Mouse (Mus musculus) liver, embryonic 14.5 days (tissue): ENCODE measurements around the gene Slc22a1. TPM values are rescaled to one million over a fixed set of nuclear protein-coding genes. Genes with fewer than 3 reads are reported as not detected.

Source experiments
- ATAC-seq: fragments of 200-750 bp; cut with Nextera tagmentation; 2 replicates; pipeline ENCODE4 v1.8.0; 2017; ENCODE audit warnings: moderate number of reproducible peaks, mild to moderate bottlenecking, moderate library complexity; ENCODE audit not compliant: insufficient read depth
- DNase-seq, 3 experiments: peaks; one replicate each; pipeline ENCODE4 v3.0.0-alpha.2; 2012 to 2013; ENCODE audit warnings: low read depth in 3 of 3, low spot score in 3 of 3
- H3K27ac ChIP-seq: fragments of 300-500 bp; sonication (generic); 2 replicates; pipeline ENCODE4 v1.5.1; 2014; ENCODE audit warnings: moderate library complexity, mild to moderate bottlenecking, control low read depth, inconsistent platforms
- H3K27me3 ChIP-seq: fragments of 300-500 bp; sonication (generic); 2 replicates; pipeline ENCODE4 v1.6.1; 2014; ENCODE audit warnings: mild to moderate bottlenecking, low read length, moderate library complexity; ENCODE audit not compliant: control insufficient read depth, insufficient read depth
- H3K36me3 ChIP-seq: fragments of 300-500 bp; sonication (generic); replicated peaks from 2 replicates; pipeline ENCODE4 v1.6.1; 2014; ENCODE audit warnings: low read depth; ENCODE audit not compliant: control insufficient read depth, insufficient read depth
- H3K4me1 ChIP-seq, 2 experiments: fragments of 200-500 bp in 1 of 2; fragments of 300-500 bp in 1 of 2; sonication (generic) in 1 of 2; replicated peaks; 2 replicates each; pipeline ENCODE4 v1.6.1; 2012 to 2014; ENCODE audit warnings: antibody characterized with exemption in 1 of 2, inconsistent platforms in 1 of 2, low read length in 1 of 2; ENCODE audit not compliant: control insufficient read depth in 2 of 2, insufficient read depth in 2 of 2
- H3K4me2 ChIP-seq: fragments of 300-500 bp; sonication (generic); 2 replicates; pipeline ENCODE4 v1.6.1; 2014; ENCODE audit warnings: low read depth, mild to moderate bottlenecking, control low read depth, moderate library complexity
- H3K4me3 ChIP-seq, 2 experiments: fragments of 200-500 bp in 1 of 2; fragments of 300-500 bp in 1 of 2; sonication (generic) in 1 of 2; 2 replicates each; pipeline ENCODE4 v1.5.1; 2012 to 2014; ENCODE audit warnings: low read depth in 2 of 2, low read length in 2 of 2, mild to moderate bottlenecking in 2 of 2, control low read depth in 1 of 2, inconsistent platforms in 1 of 2, moderate library complexity in 1 of 2; ENCODE audit not compliant: insufficient read depth in 1 of 2
- H3K9ac ChIP-seq: fragments of 300-500 bp; sonication (generic); replicated peaks from 2 replicates; pipeline ENCODE4 v1.6.1; 2014; ENCODE audit warnings: mild to moderate bottlenecking, control low read depth, moderate library complexity
- H3K9me3 ChIP-seq: fragments of 300-500 bp; sonication (generic); 2 replicates; pipeline ENCODE4 v1.6.1; 2016; ENCODE audit warnings: low read length, mixed read lengths; ENCODE audit not compliant: control insufficient read depth
- CTCF ChIP-seq: IDR thresholded peaks from 2 replicates; pipeline ENCODE4 v1.5.1; 2016; ENCODE audit warnings: antibody characterized with exemption, low read depth, control low read depth
- EP300 ChIP-seq: IDR thresholded peaks from 2 replicates; pipeline ENCODE4 v1.6.1; 2016; ENCODE audit warnings: antibody characterized with exemption, low read depth
- WGBS: fragments of 180-500 bp; shearing (Covaris S2); extraction: QIAGEN DNeasy Blood & Tissue Kit; methylation state at CpG from one replicate; pipeline ENCODE4 v1.1.7; 2014; ENCODE audit not compliant: insufficient replicate concordance; 5-methylcytosine and 5-hydroxymethylcytosine counted together
- polyA plus RNA-seq, 2 experiments: library from polyadenylated mRNA; depleted of rRNA in 1 of 2; stranded (reverse) in 1 of 2; unstranded in 1 of 2; fragments of >200 nt; fragmentation: Nextera tagmentation in 1 of 2; extraction: Ambion mirVana in 1 of 2; gene quantifications; 2 replicates each; pipeline versions ENCODE4 v1.2.1 to v1.2.3; 2012 to 2014

Gene Slc22a1
- polyA plus RNA-seq, 2 experiments: 0.11 TPM; not detected in 1

- no peaks in the 10 kb centered on the region for H3K9me3 ChIP-seq
- no peak for ATAC-seq
- H3K4me1 ChIP-seq: no peaks in the 10 kb centered on the region
- H3K4me2 ChIP-seq: no peak overlapping the region
- no peak overlapping the region for H3K9ac ChIP-seq
- H3K27ac ChIP-seq: no peak overlapping the region
- WGBS: 14% methylated on average over 1 of the region's 1 CpGs
- no peak for DNase-seq
- H3K27me3 ChIP-seq: no peaks in the 10 kb centered on the region
- H3K4me3 ChIP-seq: no peak overlapping the region
- no peaks in the 10 kb centered on the region for H3K36me3 ChIP-seq
- TF ChIP-seq CTCF (no peak), EP300 (no peak)
Observed at GRCm38 (mm10) chr17:12606634-12607033, 69.0 kb downstream of the Slc22a1 start.

Other genes starting within 250 kb of the Slc22a1 start
- gene Slc22a3, start 168.1 kb downstream of the Slc22a1 start, polyA plus RNA-seq (2012; rRNA removed): 0.53 and 0.97 TPM in 2 replicates
- gene Slc22a3, start 168.1 kb downstream of the Slc22a1 start, polyA plus RNA-seq (2014; fragmentation: Nextera tagmentation; extraction: Ambion mirVana): 0.56 and 0.78 TPM in 2 replicates
- gene Slc22a2, start 91.7 kb downstream of the Slc22a1 start, polyA plus RNA-seq (2012; rRNA removed): 0.03 TPM in 1 of 2 replicates, not detected in the other
- not detected in 2 replicates for gene Slc22a2, start 91.7 kb downstream of the Slc22a1 start, polyA plus RNA-seq (2014; fragmentation: Nextera tagmentation; extraction: Ambion mirVana)
- gene Igf2r, start 93.8 kb upstream of the Slc22a1 start, polyA plus RNA-seq (2012; rRNA removed): 9.5 and 12.6 TPM in 2 replicates
- 12.8 and 14.8 TPM in 2 replicates for gene Igf2r, start 93.8 kb upstream of the Slc22a1 start, polyA plus RNA-seq (2014; fragmentation: Nextera tagmentation; extraction: Ambion mirVana)
- 0.08 and 0.16 TPM in 2 replicates for gene Mas1, start 192.3 kb upstream of the Slc22a1 start, polyA plus RNA-seq (2012; rRNA removed)
- not detected in 2 replicates for gene Mas1, start 192.3 kb upstream of the Slc22a1 start, polyA plus RNA-seq (2014; fragmentation: Nextera tagmentation; extraction: Ambion mirVana)
- not detected in 2 replicates for gene Mrgprh, start 200.2 kb upstream of the Slc22a1 start, polyA plus RNA-seq (2012; rRNA removed)
- gene Mrgprh, start 200.2 kb upstream of the Slc22a1 start, polyA plus RNA-seq (2014; fragmentation: Nextera tagmentation; extraction: Ambion mirVana): not detected in 2 replicates
- gene Pnldc1, start 234.4 kb upstream of the Slc22a1 start, polyA plus RNA-seq (2012; rRNA removed): 0.38 and 0.44 TPM in 2 replicates
- 0.15 and 0.50 TPM in 2 replicates for gene Pnldc1, start 234.4 kb upstream of the Slc22a1 start, polyA plus RNA-seq (2014; fragmentation: Nextera tagmentation; extraction: Ambion mirVana)
- 68.1 and 110 TPM in 2 replicates for gene Tcp1, start 239.9 kb upstream of the Slc22a1 start, polyA plus RNA-seq (2012; rRNA removed)
- 249 and 251 TPM in 2 replicates for gene Tcp1, start 239.9 kb upstream of the Slc22a1 start, polyA plus RNA-seq (2014; fragmentation: Nextera tagmentation; extraction: Ambion mirVana)
- 45.5 and 55.4 TPM in 2 replicates for gene Mrpl18, start 240.5 kb upstream of the Slc22a1 start, polyA plus RNA-seq (2012; rRNA removed)
- 107 and 111 TPM in 2 replicates for gene Mrpl18, start 240.5 kb upstream of the Slc22a1 start, polyA plus RNA-seq (2014; fragmentation: Nextera tagmentation; extraction: Ambion mirVana)